Mouse (Mus musculus) MEL (cell line): ENCODE data around the gene Suclg2. TPM values are rescaled to one million over a fixed set of nuclear protein-coding genes. Genes with fewer than 3 reads are reported as not detected.

ENCODE experiments used
- DNase-seq: peaks from one replicate; pipeline ENCODE4 v3.0.0; 2011; ENCODE audit warnings: low read depth, low spot score
- H3K27ac ChIP-seq: 2 replicates; pipeline ENCODE4 v1.5.1; 2012; ENCODE audit warnings: low read depth, mild to moderate bottlenecking, control low read depth, low read length, moderate library complexity; ENCODE audit not compliant: control insufficient read depth
- H3K27me3 ChIP-seq, 2 experiments: fragments of 150-350 bp in 1 of 2; sonication (generic) in 1 of 2; 2 replicates each; pipeline ENCODE4 v1.6.1; 2012; ENCODE audit warnings: low read length in 2 of 2, mild to moderate bottlenecking in 2 of 2, improper control_type of control experiment in 1 of 2, moderate library complexity in 1 of 2; ENCODE audit not compliant: insufficient read depth in 2 of 2, control insufficient read depth in 1 of 2
- H3K36me3 ChIP-seq, 2 experiments: 2 replicates each; pipeline ENCODE4 v1.6.1; 2012 to 2014; ENCODE audit warnings: low read length in 2 of 2, improper control_type of control experiment in 1 of 2, inconsistent platforms in 1 of 2, mild to moderate bottlenecking in 1 of 2; ENCODE audit not compliant: insufficient read depth in 2 of 2, control insufficient read depth in 1 of 2
- H3K4me1 ChIP-seq, 2 experiments: fragments of 150-350 bp in 1 of 2; sonication (generic) in 1 of 2; 2 replicates each; pipeline ENCODE4 v1.6.1; 2012; ENCODE audit warnings: low read length in 2 of 2, improper control_type of control experiment in 1 of 2, mild to moderate bottlenecking in 1 of 2; ENCODE audit not compliant: insufficient read depth in 2 of 2, control insufficient read depth in 1 of 2
- H3K4me3 ChIP-seq, 2 experiments: fragments of 150-350 bp in 1 of 2; sonication (generic) in 1 of 2; 2 replicates each; pipeline ENCODE4 v1.5.1; 2012; ENCODE audit warnings: low read depth in 2 of 2, low read length in 2 of 2, mild to moderate bottlenecking in 2 of 2, moderate library complexity in 2 of 2, control low read depth in 1 of 2, improper control_type of control experiment in 1 of 2; ENCODE audit not compliant: control insufficient read depth in 1 of 2, insufficient read depth in 1 of 2
- H3K79me2 ChIP-seq: 2 replicates; pipeline ENCODE4 v1.6.1; 2012; ENCODE audit warnings: mild to moderate bottlenecking, low read length, moderate library complexity; ENCODE audit not compliant: control insufficient read depth, poor library complexity, insufficient read depth
- H3K9ac ChIP-seq: 2 replicates; pipeline ENCODE4 v1.6.1; 2012; ENCODE audit warnings: low read depth, mild to moderate bottlenecking, control low read depth, low read length, moderate library complexity; ENCODE audit not compliant: control insufficient read depth, poor library complexity, severe bottlenecking
- H3K9me3 ChIP-seq: fragments of 150-350 bp; sonication (generic); replicated peaks from 2 replicates; pipeline ENCODE4 v1.6.1; 2012; ENCODE audit warnings: mild to moderate bottlenecking, low read length, improper control_type of control experiment, moderate library complexity; ENCODE audit not compliant: insufficient read depth
- BHLHE40 ChIP-seq: IDR thresholded peaks from 2 replicates; pipeline ENCODE4 v1.6.1; 2012; ENCODE audit warnings: low read depth, mild to moderate bottlenecking, inconsistent platforms, low read length, improper control_type of control experiment, borderline replicate concordance
- CHD1 ChIP-seq: IDR thresholded peaks from 2 replicates; pipeline ENCODE4 v1.6.1; 2012; ENCODE audit warnings: low read depth, mild to moderate bottlenecking, inconsistent platforms, low read length, improper control_type of control experiment
- CTCF ChIP-seq, 3 experiments: IDR thresholded peaks in 2 of 3; conservative IDR thresholded peaks in 1 of 3; 2 replicates each; pipeline ENCODE4 v1.5.1; 2011 to 2012; ENCODE audit warnings: low read length in 3 of 3, low read depth in 2 of 3, mild to moderate bottlenecking in 2 of 3, improper control_type of control experiment in 1 of 3, inconsistent platforms in 1 of 3, mixed read lengths in 1 of 3, moderate library complexity in 1 of 3; ENCODE audit not compliant: control insufficient read depth in 1 of 3, insufficient read depth in 1 of 3, poor library complexity in 1 of 3, severe bottlenecking in 1 of 3
- E2F4 ChIP-seq: IDR thresholded peaks from 2 replicates; pipeline ENCODE4 v1.6.1; 2011; ENCODE audit warnings: low read depth, low read length, improper control_type of control experiment, borderline replicate concordance
- ELF1 ChIP-seq: IDR thresholded peaks from 2 replicates; pipeline ENCODE4 v1.6.1; 2014; ENCODE audit warnings: low read depth, mild to moderate bottlenecking, inconsistent platforms, low read length, improper control_type of control experiment, moderate library complexity
- ETS1 ChIP-seq: IDR thresholded peaks from 2 replicates; pipeline ENCODE4 v1.6.1; 2012; ENCODE audit warnings: low read depth, mild to moderate bottlenecking, inconsistent platforms, low read length, improper control_type of control experiment, moderate library complexity
- KAT2A ChIP-seq: conservative IDR thresholded peaks from 2 replicates; pipeline ENCODE4 v1.6.1; 2012; ENCODE audit warnings: low read depth, low read length, improper control_type of control experiment, inconsistent platforms
- MAZ ChIP-seq: IDR thresholded peaks from 2 replicates; pipeline ENCODE4 v1.6.1; 2012; ENCODE audit warnings: low read depth, mild to moderate bottlenecking, inconsistent platforms, low read length, improper control_type of control experiment
- MEF2A ChIP-seq: IDR thresholded peaks from 2 replicates; pipeline ENCODE4 v1.6.1; 2014; ENCODE audit warnings: low read depth, mild to moderate bottlenecking, inconsistent platforms, low read length, improper control_type of control experiment; ENCODE audit not compliant: poor library complexity, insufficient replicate concordance, severe bottlenecking; ENCODE audit errors: extremely low read depth
- MXI1 ChIP-seq: IDR thresholded peaks from 2 replicates; pipeline ENCODE4 v1.6.1; 2011; ENCODE audit warnings: mild to moderate bottlenecking, low read depth, low read length, improper control_type of control experiment
- MYB ChIP-seq: IDR thresholded peaks from 2 replicates; pipeline ENCODE4 v1.6.1; 2011; ENCODE audit warnings: mild to moderate bottlenecking, low read depth, low read length, improper control_type of control experiment
- MYC ChIP-seq: IDR thresholded peaks from 2 replicates; pipeline ENCODE4 v1.6.1; 2011; ENCODE audit warnings: low read depth, mild to moderate bottlenecking, low read length, improper control_type of control experiment, moderate library complexity
- NELFE ChIP-seq: IDR thresholded peaks from 2 replicates; pipeline ENCODE4 v1.6.1; 2011; ENCODE audit warnings: low read depth, low read length, improper control_type of control experiment
- POLR2AphosphoS5 ChIP-seq: IDR thresholded peaks from 2 replicates; pipeline ENCODE4 v1.6.1; 2012; ENCODE audit warnings: low read depth, borderline replicate concordance, mild to moderate bottlenecking, inconsistent platforms, low read length, moderate library complexity, mixed read lengths
- SIN3A ChIP-seq: IDR thresholded peaks from 2 replicates; pipeline ENCODE4 v1.6.1; 2012; ENCODE audit warnings: low read length, improper control_type of control experiment, inconsistent platforms
- SMC3 ChIP-seq: IDR thresholded peaks from 2 replicates; pipeline ENCODE4 v1.6.1; 2011; ENCODE audit warnings: low read depth, low read length, improper control_type of control experiment
- TAL1 ChIP-seq: IDR thresholded peaks from 2 replicates; pipeline ENCODE4 v1.6.1; 2012; ENCODE audit warnings: mild to moderate bottlenecking, inconsistent platforms, low read length, moderate library complexity, mixed read lengths
- TCF12 ChIP-seq: IDR thresholded peaks from 2 replicates; pipeline ENCODE4 v1.6.1; 2014; ENCODE audit warnings: low read depth, mild to moderate bottlenecking, inconsistent platforms, low read length, improper control_type of control experiment, moderate library complexity
- UBTF ChIP-seq: IDR thresholded peaks from 2 replicates; pipeline ENCODE4 v1.6.1; 2012; ENCODE audit warnings: low read depth, mild to moderate bottlenecking, inconsistent platforms, low read length, improper control_type of control experiment, moderate library complexity, borderline replicate concordance; ENCODE audit not compliant: insufficient read depth
- USF1 ChIP-seq: IDR thresholded peaks from 2 replicates; pipeline ENCODE4 v1.6.1; 2014; ENCODE audit warnings: low read depth, mild to moderate bottlenecking, inconsistent platforms, low read length, improper control_type of control experiment, moderate library complexity
- USF2 ChIP-seq, 2 experiments: IDR thresholded peaks; 2 replicates each; pipeline ENCODE4 v1.6.1; 2011 to 2012; ENCODE audit warnings: improper control_type of control experiment in 2 of 2, low read length in 2 of 2, borderline replicate concordance in 1 of 2, inconsistent platforms in 1 of 2, low read depth in 1 of 2, mild to moderate bottlenecking in 1 of 2; ENCODE audit not compliant: insufficient read depth in 1 of 2
- ZC3H11A ChIP-seq: IDR thresholded peaks from 2 replicates; pipeline ENCODE4 v1.6.1; 2012; ENCODE audit warnings: low read depth, mild to moderate bottlenecking, inconsistent platforms, low read length, improper control_type of control experiment
- ZKSCAN1 ChIP-seq: IDR thresholded peaks from 2 replicates; pipeline ENCODE4 v1.6.1; 2012; ENCODE audit warnings: low read depth, mild to moderate bottlenecking, inconsistent platforms, low read length, improper control_type of control experiment, moderate library complexity
- ZMIZ1 ChIP-seq: IDR thresholded peaks from 2 replicates; pipeline ENCODE4 v1.6.1; 2012; ENCODE audit warnings: low read depth, mild to moderate bottlenecking, inconsistent platforms, low read length, improper control_type of control experiment, moderate library complexity
- polyA plus RNA-seq, 2 experiments: library from polyadenylated mRNA; stranded (reverse) in 1 of 2; unstranded in 1 of 2; fragments of >175 nt in 1 of 2; fragments of >200 nt in 1 of 2; gene quantifications; 2 replicates each; pipeline versions ENCODE4 v1.2.1 to v1.2.4; 2012; ENCODE audit warnings: low replicate concordance in 2 of 2, low read depth in 1 of 2; ENCODE audit not compliant: insufficient read length in 2 of 2, insufficient read depth in 1 of 2, missing spikeins in 1 of 2
- total RNA-seq: library from RNA; depleted of rRNA; stranded (reverse); fragments of 300-350 nt; gene quantifications from 2 replicates; pipeline ENCODE4 v1.2.3, GENCODE M21; 2012

The Suclg2 gene
- total and polyA plus RNA-seq, 3 experiments: 40.0 to 46.5 TPM; not detected in 1

DNA sequence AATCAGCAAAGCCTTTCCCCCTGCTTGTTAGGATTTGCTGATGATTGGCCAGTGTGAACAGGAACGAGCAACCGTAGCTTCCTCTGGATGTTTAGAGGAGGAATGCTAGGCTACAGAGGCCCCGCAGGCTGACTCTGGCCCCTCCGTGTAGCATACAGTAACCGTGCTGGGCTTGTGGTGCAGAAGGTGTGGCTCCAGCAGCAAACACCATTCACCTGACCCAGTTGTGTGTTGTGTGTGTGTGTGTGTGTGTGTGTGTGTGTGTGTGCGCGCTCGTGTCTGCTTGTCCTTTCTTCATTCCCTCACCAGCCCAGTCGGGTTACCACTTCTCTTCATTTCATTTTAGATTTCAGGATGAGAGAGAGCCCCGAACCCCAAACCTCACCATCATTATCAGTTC lies 203.9 kb downstream of the Suclg2 start:
- Histone ChIP-seq H3K4me1 (no peaks in the 10 kb centered on the region), H3K79me2 (no peaks in the 10 kb centered on the region), H3K4me3 (no peak overlapping the region), H3K27ac (no peak overlapping the region), H3K27me3 (no peaks in the 10 kb centered on the region), H3K9me3 (no peaks in the 10 kb centered on the region), H3K36me3 (no peaks in the 10 kb centered on the region), H3K9ac (no peak overlapping the region)
- no peak for DNase-seq
- TF ChIP-seq ELF1 (no peak), ZKSCAN1 (no peak), ETS1 (no peak), USF2 (IDR thresholded peaks at IDR 0.05; ENCODE audit: borderline replicate concordance in 1 of 2, insufficient read depth in 1 of 2, low read depth in 1 of 2, low read length in 2 of 2) (no peak), MEF2A (no peak), MAZ (no peak), TAL1 (no peak), USF1 (no peak), TCF12 (no peak), MYC (no peak), POLR2AphosphoS5 (no peak), E2F4 (no peak), UBTF (no peak), MXI1 (no peak)

DNA sequence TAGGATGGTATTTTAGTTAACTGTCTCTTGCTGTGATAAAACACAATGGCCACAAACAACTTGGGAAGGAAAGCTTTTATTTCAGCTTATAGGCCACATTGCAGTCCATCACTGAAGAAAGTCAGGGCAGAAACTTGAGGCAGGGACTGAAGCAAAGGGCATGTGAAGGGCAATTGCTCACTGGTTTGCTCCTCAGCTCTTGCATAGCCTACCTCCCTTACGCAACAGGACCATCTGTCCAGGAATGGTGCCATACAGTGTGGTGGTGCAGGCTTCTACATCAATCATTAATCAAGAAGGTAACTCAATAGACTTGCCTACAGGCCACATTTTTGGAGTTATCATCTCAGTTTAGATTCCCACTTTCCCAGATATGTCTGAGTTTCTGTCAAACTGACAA lies 206.9 kb downstream of the Suclg2 start:
- no peaks in the 10 kb centered on the region for H3K79me2 ChIP-seq
- no peak for TF ChIP-seq KAT2A
- TF ChIP-seq, all 39 proteins: peak for 0
- no peak overlapping the region for H3K4me3 ChIP-seq
- no peaks in the 10 kb centered on the region for H3K4me1 ChIP-seq
- no peak for DNase-seq
- no peak overlapping the region for H3K9ac ChIP-seq
- H3K9me3 ChIP-seq: no peaks in the 10 kb centered on the region
- no peak overlapping the region for H3K27ac ChIP-seq
- no peaks in the 10 kb centered on the region for H3K36me3 ChIP-seq
- H3K27me3 ChIP-seq: no peaks in the 10 kb centered on the region

DNA sequence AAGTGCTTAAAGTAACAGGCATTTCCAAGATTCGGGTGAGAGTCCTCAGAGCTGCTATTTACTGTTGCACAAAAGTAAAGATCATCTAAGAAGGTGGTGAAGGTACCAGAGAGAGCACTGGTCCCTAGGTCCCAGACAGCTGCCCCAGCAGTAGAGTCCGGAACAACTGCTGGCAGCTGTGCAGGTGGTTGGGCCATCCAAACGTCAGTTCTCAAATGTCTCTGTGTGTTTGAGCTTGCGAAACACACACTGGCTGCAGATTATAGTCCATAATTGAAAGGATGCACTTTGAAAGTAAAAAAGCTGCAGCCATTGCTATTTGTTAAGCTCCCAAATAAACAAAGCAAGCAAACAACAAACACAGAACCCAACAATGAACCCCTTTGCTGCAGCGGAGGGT lies 217.8 kb downstream of the Suclg2 start:
- no peaks in the 10 kb centered on the region; a peak in 1 of 4 replicates for H3K36me3 ChIP-seq
- H3K27ac ChIP-seq: no peak overlapping the region
- no peaks in the 10 kb centered on the region for H3K4me1 ChIP-seq
- H3K4me3 ChIP-seq: no peak overlapping the region
- no peaks in the 10 kb centered on the region for H3K27me3 ChIP-seq
- no peaks in the 10 kb centered on the region for H3K79me2 ChIP-seq
- no peaks in the 10 kb centered on the region for H3K9me3 ChIP-seq
- no peak for TF ChIP-seq MYB
- no peak for TF ChIP-seq ZMIZ1
- no peak for TF ChIP-seq BHLHE40
- TF ChIP-seq ELF1: no peak
- TF ChIP-seq NELFE: no peak
- TF ChIP-seq TCF12: no peak
- TF ChIP-seq ZC3H11A: no peak
- no peak for TF ChIP-seq CTCF (IDR thresholded peaks at IDR 0.05 in 2 of 3, conservative IDR thresholded peaks at IDR 0.05 in 1 of 3; ENCODE audit: control insufficient read depth in 1 of 3, insufficient read depth in 1 of 3, low read depth in 2 of 3, low read length in 3 of 3, poor library complexity in 1 of 3, severe bottlenecking in 1 of 3)
- TF ChIP-seq MXI1: no peak
- TF ChIP-seq UBTF: no peak
- no peak for TF ChIP-seq SMC3
- TF ChIP-seq SIN3A: no peak
- no peak for TF ChIP-seq ZKSCAN1
- TF ChIP-seq POLR2AphosphoS5: no peak
- no peak for TF ChIP-seq CHD1
- no peak for DNase-seq
- no peak overlapping the region for H3K9ac ChIP-seq
